Mouse (Mus musculus) MEL (cell line): Measurements from ENCODE around the gene Cnot4.

Experiments
- EP300 ChIP-seq, 2 experiments: IDR thresholded peaks; 2 replicates each; pipeline ENCODE4 v1.6.1; 2011; ENCODE audit warnings: improper control_type of control experiment in 2 of 2, low read length in 2 of 2, low read depth in 1 of 2, mild to moderate bottlenecking in 1 of 2
- GABPA ChIP-seq: IDR thresholded peaks from 2 replicates; pipeline ENCODE4 v1.6.1; 2012; ENCODE audit warnings: low read depth, mild to moderate bottlenecking, inconsistent platforms, low read length, improper control_type of control experiment, moderate library complexity

- TF ChIP-seq GABPA (no peak), EP300 (IDR thresholded peaks at IDR 0.05; ENCODE audit: low read depth in 1 of 2, low read length in 2 of 2) (no peak)
Observed at GRCm38 (mm10) chr6:35147726-35148422, 14.3 kb upstream of the Cnot4 start.
